Mouse (Mus musculus) G1E (cell line): ENCODE results near the gene A630001G21Rik. TPM values are rescaled to one million over a fixed set of nuclear protein-coding genes. Genes with fewer than 3 reads are reported as not detected.

Experiments used
- ATAC-seq: 2 replicates; pipeline ENCODE4 v1.8.0; 2016; ENCODE audit warnings: mild to moderate bottlenecking; ENCODE audit not compliant: insufficient number of reproducible peaks, poor library complexity, low FRiP score, severe bottlenecking; ENCODE audit errors: extremely low read depth
- DNase-seq: peaks from one replicate; pipeline ENCODE4 v3.0.0; 2012; ENCODE audit warnings: low spot score
- H3K27me3 ChIP-seq: 2 replicates; pipeline ENCODE4 v1.6.1; 2012; ENCODE audit warnings: mild to moderate bottlenecking, low read length, inconsistent platforms; ENCODE audit not compliant: insufficient read depth
- H3K36me3 ChIP-seq: replicated peaks from 2 replicates; pipeline ENCODE3; 2012; ENCODE audit warnings: mild to moderate bottlenecking, inconsistent platforms
- H3K4me1 ChIP-seq: 2 replicates; pipeline ENCODE4 v1.6.1; 2012; ENCODE audit warnings: low read depth, low read length, inconsistent platforms, mixed read lengths; ENCODE audit not compliant: insufficient read depth
- H3K4me3 ChIP-seq: 2 replicates; pipeline ENCODE4 v1.5.1; 2012; ENCODE audit warnings: low read depth, mild to moderate bottlenecking, inconsistent platforms, low read length, moderate library complexity, mixed read lengths
- H3K9me3 ChIP-seq: replicated peaks from 2 replicates; pipeline ENCODE4 v1.6.1; 2012; ENCODE audit warnings: inconsistent platforms
- CTCF ChIP-seq: IDR thresholded peaks from 2 replicates; pipeline ENCODE4 v1.5.1; 2012; ENCODE audit warnings: low read depth, low read length, inconsistent platforms, mixed read lengths
- GATA1 ChIP-seq: IDR thresholded peaks from 2 replicates; pipeline ENCODE4 v1.6.1; 2012; ENCODE audit warnings: borderline replicate concordance, low read length, inconsistent platforms, mixed read lengths
- GATA2 ChIP-seq: IDR thresholded peaks from 2 replicates; pipeline ENCODE4 v1.6.1; 2012; ENCODE audit warnings: low read depth, low read length, inconsistent platforms, borderline replicate concordance
- POLR2AphosphoS5 ChIP-seq: IDR thresholded peaks from 2 replicates; pipeline ENCODE4 v1.6.1; 2012; ENCODE audit warnings: low read depth, low read length, inconsistent platforms; ENCODE audit not compliant: insufficient replicate concordance
- TAL1 ChIP-seq: conservative IDR thresholded peaks from 2 replicates; pipeline ENCODE4 v1.6.1; 2012; ENCODE audit warnings: low read depth, low read length, inconsistent platforms, mixed read lengths
- polyA plus RNA-seq: library from polyadenylated mRNA; stranded (reverse); fragments of >175 nt; gene quantifications from 2 replicates; pipeline ENCODE4 v1.2.3, GENCODE M21; 2012
- total RNA-seq, 2 experiments: library from RNA; stranded (forward) in 1 of 2; stranded (reverse) in 1 of 2; fragments of 200-1000 nt in 1 of 2; fragments of >200 nt in 1 of 2; fragmentation: Nextera tagmentation in 1 of 2; gene quantifications; 2 replicates each; pipeline ENCODE4 v1.2.3; 2014 to 2017

The A630001G21Rik gene
- total and polyA plus RNA-seq, 3 experiments, result 0.16 TPM; not detected in 2

DNA sequence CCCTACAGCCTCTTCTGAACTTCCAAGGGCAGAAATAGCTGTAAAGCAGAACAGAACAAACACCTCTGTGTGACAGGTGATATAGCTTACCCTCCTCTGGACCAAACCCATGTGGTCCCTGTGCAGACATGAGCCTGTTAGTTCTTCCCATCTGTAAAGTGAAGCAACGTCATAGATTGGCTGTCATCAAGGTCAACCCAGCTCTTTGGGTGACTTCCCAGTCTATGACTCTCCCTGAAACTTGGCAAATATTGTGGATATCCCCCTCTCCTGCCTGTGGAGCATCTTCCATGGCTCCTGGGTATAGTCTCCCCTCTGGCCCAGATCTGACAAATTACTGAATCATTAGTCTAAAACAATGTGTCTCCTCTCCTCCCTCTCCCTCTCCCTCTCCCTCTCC lies 86.2 kb downstream of the A630001G21Rik start:
- Histone ChIP-seq H3K4me1 (no peaks in the 10 kb centered on the region), H3K27me3 (no peaks in the 10 kb centered on the region), H3K4me3 (no peak overlapping the region), H3K9me3 (peaks cover 15% of the 10 kb centered on the region), H3K36me3 (no peaks in the 10 kb centered on the region)
- ATAC-seq, result no peak
- DNase-seq, result no peak
- TF ChIP-seq CTCF, result no peak
- TF ChIP-seq POLR2AphosphoS5, result no peak
- TF ChIP-seq GATA2, result no peak

DNA sequence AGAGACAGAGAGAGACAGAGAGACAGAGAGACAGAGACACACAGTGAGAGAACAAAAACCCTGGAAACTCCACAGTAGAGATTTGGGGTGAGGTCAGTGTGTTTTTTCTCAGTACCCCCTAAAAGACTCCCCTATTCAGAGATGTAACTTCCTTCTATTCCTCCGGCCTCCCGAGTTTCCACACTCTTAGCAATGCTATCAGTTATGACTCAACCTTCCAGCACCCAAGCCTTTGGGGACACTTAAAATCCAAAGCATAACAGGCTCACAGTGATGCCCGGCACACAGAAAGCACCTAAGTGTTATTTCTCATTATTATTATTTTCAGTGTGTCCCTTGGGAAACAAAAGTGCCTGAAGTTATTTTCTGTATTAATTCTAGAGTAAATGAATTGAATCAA lies 87.9 kb downstream of the A630001G21Rik start:
- TF ChIP-seq GATA2 (no peak), CTCF (no peak), POLR2AphosphoS5 (no peak), GATA1 (no peak), TAL1 (no peak)
- Histone ChIP-seq H3K4me3 (no peak overlapping the region), H3K4me1 (no peaks in the 10 kb centered on the region), H3K36me3 (no peaks in the 10 kb centered on the region), H3K27me3 (no peaks in the 10 kb centered on the region), H3K9me3 (peaks cover 10% of the 10 kb centered on the region)
- ATAC-seq (no peak), DNase-seq (no peak)

DNA sequence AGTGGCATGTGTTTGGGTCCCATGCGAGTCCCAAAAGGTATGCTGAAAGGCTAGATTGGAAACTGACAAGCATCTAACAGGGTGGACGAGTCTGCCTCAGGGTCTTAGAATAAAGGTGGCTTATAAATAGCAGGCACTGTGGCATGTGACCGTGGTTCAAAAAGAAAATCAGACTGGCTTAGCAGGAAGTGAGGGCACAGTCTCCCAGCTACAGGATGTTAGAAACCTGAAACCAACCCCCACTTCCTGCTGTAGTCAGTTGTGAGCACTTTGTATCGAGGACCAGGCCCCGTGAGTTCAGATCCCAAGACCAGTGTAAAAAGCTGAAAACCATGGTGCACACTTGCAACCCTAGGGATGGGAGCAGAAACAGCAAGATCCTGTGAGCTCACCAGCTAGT lies 91.1 kb downstream of the A630001G21Rik start:
- TF ChIP-seq TAL1, result no peak
- TF ChIP-seq GATA2, result no peak
- TF ChIP-seq GATA1, result no peak
- TF ChIP-seq POLR2AphosphoS5, result no peak
- no peak for TF ChIP-seq CTCF
- no peak for DNase-seq
- Histone ChIP-seq H3K36me3 (no peaks in the 10 kb centered on the region), H3K9me3 (peaks cover 23% of the 10 kb centered on the region), H3K27me3 (no peaks in the 10 kb centered on the region), H3K4me1 (no peaks in the 10 kb centered on the region), H3K4me3 (no peak overlapping the region)
- no peak for ATAC-seq

DNA sequence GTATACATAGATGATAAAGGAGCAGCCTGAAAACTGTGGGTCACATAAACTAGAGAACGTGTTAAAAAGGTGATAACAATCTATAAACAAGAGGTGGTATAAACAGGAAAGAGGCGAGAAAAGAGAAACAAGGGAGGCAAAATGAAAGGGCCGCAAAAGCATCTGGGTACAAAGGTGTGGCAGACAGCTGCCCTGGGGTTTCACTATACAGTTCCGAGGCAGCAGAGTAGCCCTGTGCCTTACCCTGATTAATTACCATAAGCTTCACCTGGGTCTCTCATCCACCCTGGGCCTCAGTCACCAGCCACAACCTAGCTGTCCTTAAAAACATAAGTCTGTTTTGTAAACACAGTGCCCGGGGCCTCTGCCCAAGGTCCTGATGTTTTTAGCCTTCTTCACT lies 91.8 kb downstream of the A630001G21Rik start:
- TF ChIP-seq TAL1, result no peak
- TF ChIP-seq CTCF, result no peak
- no peak for TF ChIP-seq GATA1
- TF ChIP-seq GATA2, result no peak
- no peak for TF ChIP-seq POLR2AphosphoS5
- no peaks in the 10 kb centered on the region for H3K36me3 ChIP-seq
- ATAC-seq (no peak), DNase-seq (no peak)
- H3K27me3 ChIP-seq, result no peaks in the 10 kb centered on the region
- H3K4me3 ChIP-seq, result no peak overlapping the region
- H3K4me1 ChIP-seq, result no peaks in the 10 kb centered on the region
- peaks cover 24% of the 10 kb centered on the region for H3K9me3 ChIP-seq

DNA sequence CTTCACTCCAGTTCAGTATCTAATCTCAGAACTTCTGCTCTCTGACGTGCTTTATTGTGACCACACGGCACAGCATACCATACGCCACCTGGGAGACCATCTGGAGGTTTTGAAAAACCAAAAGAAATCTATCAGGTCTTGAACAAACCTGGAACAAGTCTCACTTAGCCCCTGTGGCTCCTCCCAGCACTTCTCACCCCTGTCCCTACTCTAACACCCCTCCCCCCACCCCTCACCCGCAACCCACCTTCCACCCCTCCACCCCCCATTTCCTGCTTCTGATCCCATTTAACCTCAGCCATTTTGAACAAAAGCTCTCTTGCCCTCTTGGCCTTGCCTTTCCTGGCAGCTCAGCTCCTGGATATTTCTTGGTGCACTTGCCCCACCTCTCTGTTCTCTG lies 98.2 kb downstream of the A630001G21Rik start:
- Histone ChIP-seq H3K4me1 (no peaks in the 10 kb centered on the region), H3K9me3 (peaks cover 39% of the 10 kb centered on the region), H3K36me3 (no peaks in the 10 kb centered on the region), H3K4me3 (no peak overlapping the region), H3K27me3 (no peaks in the 10 kb centered on the region)
- no peak for ATAC-seq
- TF ChIP-seq GATA2 (no peak), GATA1 (no peak), TAL1 (no peak), POLR2AphosphoS5 (no peak), CTCF (no peak)
- no peak for DNase-seq

Other genes starting within 250 kb of the A630001G21Rik start
- not detected in 2 replicates for gene G530012D18Rik, start 203.0 kb downstream of the A630001G21Rik start, total RNA-seq (2014; fragmentation: Nextera tagmentation)
- gene G530012D18Rik, start 203.0 kb downstream of the A630001G21Rik start, total RNA-seq (2017), result 0.76 TPM in 1 of 2 replicates, not detected in the other
- not detected in 2 replicates for gene G530012D18Rik, start 203.0 kb downstream of the A630001G21Rik start, polyA plus RNA-seq
- not detected in 2 replicates for gene Sp110, start 179.8 kb downstream of the A630001G21Rik start, total RNA-seq (2014; fragmentation: Nextera tagmentation)
- 1.0 and 2.3 TPM in 2 replicates for gene Sp110, start 179.8 kb downstream of the A630001G21Rik start, total RNA-seq (2017)
- gene Sp110, start 179.8 kb downstream of the A630001G21Rik start, polyA plus RNA-seq, result 0.04 TPM in 1 of 2 replicates, not detected in the other
- gene Sp140, start 178.3 kb downstream of the A630001G21Rik start, total RNA-seq (2014; fragmentation: Nextera tagmentation), result not detected in 2 replicates
- 0.64 and 0.76 TPM in 2 replicates for gene Sp140, start 178.3 kb downstream of the A630001G21Rik start, total RNA-seq (2017)
- not detected in 2 replicates for gene Sp140, start 178.3 kb downstream of the A630001G21Rik start, polyA plus RNA-seq
- gene Sp100, start 128.7 kb downstream of the A630001G21Rik start, total RNA-seq (2014; fragmentation: Nextera tagmentation), result not detected in 2 replicates
- 0.64 and 0.76 TPM in 2 replicates for gene Sp100, start 128.7 kb downstream of the A630001G21Rik start, total RNA-seq (2017)
- not detected in 2 replicates for gene Sp100, start 128.7 kb downstream of the A630001G21Rik start, polyA plus RNA-seq
- gene Cab39, start 14.8 kb upstream of the A630001G21Rik start, total RNA-seq (2014; fragmentation: Nextera tagmentation), result 147 and 159 TPM in 2 replicates
- gene Cab39, start 14.8 kb upstream of the A630001G21Rik start, total RNA-seq (2017), result 208 and 231 TPM in 2 replicates
- 41.8 and 51.3 TPM in 2 replicates for gene Cab39, start 14.8 kb upstream of the A630001G21Rik start, polyA plus RNA-seq
- 51.8 and 67.5 TPM in 2 replicates for gene Itm2c, start 115.6 kb upstream of the A630001G21Rik start, total RNA-seq (2014; fragmentation: Nextera tagmentation)
- 149 and 176 TPM in 2 replicates for gene Itm2c, start 115.6 kb upstream of the A630001G21Rik start, total RNA-seq (2017)
- gene Itm2c, start 115.6 kb upstream of the A630001G21Rik start, polyA plus RNA-seq, result 67.9 and 69.9 TPM in 2 replicates
- not detected in 2 replicates for gene 4933407L21Rik, start 149.8 kb upstream of the A630001G21Rik start, total RNA-seq (2014; fragmentation: Nextera tagmentation)
- gene 4933407L21Rik, start 149.8 kb upstream of the A630001G21Rik start, total RNA-seq (2017), result 0.05 TPM in 1 of 2 replicates, not detected in the other
- gene 4933407L21Rik, start 149.8 kb upstream of the A630001G21Rik start, polyA plus RNA-seq, result not detected in 2 replicates
- 0.30 and 0.44 TPM in 2 replicates for gene Gpr55, start 182.4 kb upstream of the A630001G21Rik start, total RNA-seq (2014; fragmentation: Nextera tagmentation)
- 0.93 and 1.2 TPM in 2 replicates for gene Gpr55, start 182.4 kb upstream of the A630001G21Rik start, total RNA-seq (2017)
- 0.14 and 0.37 TPM in 2 replicates for gene Gpr55, start 182.4 kb upstream of the A630001G21Rik start, polyA plus RNA-seq
- not detected in 2 replicates for gene Spata3, start 238.2 kb upstream of the A630001G21Rik start, total RNA-seq (2014; fragmentation: Nextera tagmentation)
- gene Spata3, start 238.2 kb upstream of the A630001G21Rik start, total RNA-seq (2017), result 0.52 TPM in 1 of 2 replicates, not detected in the other
- not detected in 2 replicates for gene Spata3, start 238.2 kb upstream of the A630001G21Rik start, polyA plus RNA-seq